Mouse (Mus musculus): Measurements from ENCODE around the gene Nras.
A peak's percentile ranks its signal among the peaks of the same experiment; 100 is the strongest.

Nras gene

GRCm38 (mm10) chr3:103099667-103100066, 41.6 kb downstream of the Nras start:
- no peak for DNase-seq

- no peak for DNase-seq
These were observed 42.6 kb downstream of the Nras start for GRCm38 (mm10) chr3:103100735-103101134.

DNA sequence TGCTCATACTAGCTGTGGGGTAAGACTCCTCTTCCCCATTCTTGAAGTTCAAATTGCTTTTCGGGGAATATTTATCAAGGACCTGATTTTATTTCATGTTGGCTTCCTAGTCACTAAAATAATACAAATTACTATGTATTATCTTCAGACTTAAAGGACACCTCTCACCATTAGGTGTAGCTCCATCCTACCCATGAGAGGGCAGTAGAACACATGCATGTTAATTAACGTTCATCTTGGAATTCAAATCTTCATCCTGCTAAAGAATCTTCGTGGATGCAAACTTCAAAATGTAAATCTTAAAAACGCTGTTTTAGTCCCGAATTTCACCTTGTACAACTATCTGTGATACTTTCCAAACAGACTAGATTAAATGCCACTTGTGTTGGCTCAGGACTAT, 43.1 kb downstream of the Nras start:
- DNase-seq, result no peak

DNA sequence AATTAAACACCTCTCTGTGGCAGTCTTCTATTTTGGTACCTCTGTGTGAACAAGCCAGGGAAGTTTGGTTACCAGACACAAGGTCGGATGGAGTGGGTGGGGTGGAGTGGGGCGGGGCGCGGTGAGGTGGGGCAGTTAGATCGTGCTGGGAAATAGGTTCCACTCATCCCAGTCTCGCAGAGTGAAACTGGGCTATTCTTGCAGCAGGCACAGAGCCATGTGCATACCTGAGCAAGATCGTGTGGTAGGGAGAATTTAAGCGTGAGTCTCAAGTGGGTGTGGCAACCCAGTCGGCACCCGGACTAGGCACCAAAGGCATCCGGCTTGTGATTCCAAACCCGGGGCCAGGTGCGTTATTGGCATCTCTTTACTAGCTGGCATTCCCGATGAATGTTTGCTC, 43.8 kb downstream of the Nras start:
- peak in 1 of 2 experiments; percentile 15 for DNase-seq

GRCm38 (mm10) chr3:103102454-103103390, 44.6 kb downstream of the Nras start, which contains the start of gene Dennd2c:
TSS of gene Dennd2c (plus strand) at chr3:103102604.
- peak; percentile 98 to 99 for DNase-seq

DNA sequence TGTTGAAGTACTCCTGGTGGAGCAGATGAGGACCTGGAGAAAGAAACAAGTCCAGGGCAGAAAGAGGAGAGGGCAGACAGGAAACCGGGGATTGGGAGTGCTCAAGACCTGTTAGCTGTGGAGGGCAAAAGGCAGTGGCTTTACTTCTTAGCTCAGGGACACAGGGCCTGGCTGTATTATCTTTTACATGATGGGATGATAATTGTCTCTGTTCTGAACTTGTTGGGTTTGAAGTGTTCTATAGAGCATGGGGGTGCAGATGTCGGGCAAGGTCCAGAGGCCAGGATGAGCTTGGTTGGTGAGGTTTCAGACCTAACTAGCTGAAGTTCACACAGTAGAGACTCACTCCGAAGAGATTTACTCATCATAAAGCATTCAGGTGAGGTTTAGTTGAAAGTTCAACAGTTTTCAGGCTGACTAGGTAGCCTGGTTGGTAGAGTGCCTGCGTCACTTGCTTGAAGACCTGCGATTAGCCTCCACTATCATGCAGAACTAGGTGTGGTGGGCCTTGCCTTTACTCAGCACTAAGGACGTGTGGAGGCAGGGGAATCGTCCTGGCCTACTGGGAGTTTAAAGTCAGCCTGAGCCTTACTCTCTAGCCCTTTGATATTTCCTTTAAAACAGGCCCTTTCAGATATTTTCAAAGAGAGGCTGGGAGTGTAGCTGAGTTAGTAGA, 49.6 kb downstream of the Nras start:
- DNase-seq, result no peak

DNA sequence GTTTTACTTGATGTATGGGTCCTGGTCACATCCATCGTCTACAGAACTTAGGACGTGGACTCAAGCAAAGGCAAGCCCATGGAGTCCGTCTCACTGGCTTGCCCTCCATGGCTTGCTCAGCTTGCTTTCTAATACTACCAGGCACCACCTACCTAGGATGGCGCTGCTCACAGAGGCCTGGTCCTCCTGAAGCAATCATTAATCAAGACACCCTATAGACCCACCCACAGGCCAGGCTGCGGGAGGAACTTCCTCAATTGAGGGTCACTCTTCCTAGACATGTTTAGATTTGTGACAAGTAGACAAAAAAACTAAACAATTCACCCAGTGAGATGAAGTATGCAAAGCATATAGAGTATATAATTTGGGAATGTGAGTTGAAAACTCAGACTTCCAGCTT, 54.1 kb downstream of the Nras start:
- DNase-seq, result no peak
